Mouse (Mus musculus) hindbrain, embryonic 11.5 days (tissue): Measurements from ENCODE around the gene Cenpj. TPM values are rescaled to one million over a fixed set of nuclear protein-coding genes. Genes with fewer than 3 reads are reported as not detected.

Experiments used
- ATAC-seq: fragments of 200-750 bp; cut with Nextera tagmentation; 2 replicates; pipeline ENCODE4 v1.8.0; 2017; ENCODE audit warnings: mild to moderate bottlenecking, moderate TSS enrichment, moderate library complexity; ENCODE audit not compliant: low FRiP score
- DNase-seq: peaks from one replicate; pipeline ENCODE4 v3.0.0-alpha.2; 2015; ENCODE audit warnings: low spot score
- H3K27ac ChIP-seq: fragments of 300-500 bp; sonication (generic); 2 replicates; pipeline ENCODE4 v1.5.1; 2014; ENCODE audit warnings: mild to moderate bottlenecking, low read depth, low read length
- H3K27me3 ChIP-seq: fragments of 300-500 bp; sonication (generic); 2 replicates; pipeline ENCODE4 v1.6.1; 2014; ENCODE audit warnings: mild to moderate bottlenecking, low read length, moderate library complexity, mixed read lengths; ENCODE audit not compliant: control insufficient read depth, insufficient read depth
- H3K36me3 ChIP-seq: fragments of 300-500 bp; sonication (generic); 2 replicates; pipeline ENCODE4 v1.6.1; 2014; ENCODE audit warnings: mild to moderate bottlenecking, low read length, moderate library complexity, mixed read lengths; ENCODE audit not compliant: control insufficient read depth, insufficient read depth
- H3K4me1 ChIP-seq: fragments of 300-500 bp; sonication (generic); replicated peaks from 2 replicates; pipeline ENCODE4 v1.6.1; 2014; ENCODE audit warnings: low read length, mixed read lengths; ENCODE audit not compliant: control insufficient read depth, insufficient read depth
- H3K4me2 ChIP-seq: fragments of 300-500 bp; sonication (generic); replicated peaks from 2 replicates; pipeline ENCODE4 v1.6.1; 2014; ENCODE audit warnings: mild to moderate bottlenecking, low read depth, low read length
- H3K4me3 ChIP-seq: fragments of 300-500 bp; sonication (generic); 2 replicates; pipeline ENCODE4 v1.5.1; 2014; ENCODE audit warnings: low read depth, low read length
- H3K9ac ChIP-seq: fragments of 300-500 bp; sonication (generic); 2 replicates; pipeline ENCODE4 v1.6.1; 2014; ENCODE audit warnings: low read depth, low read length
- H3K9me3 ChIP-seq: fragments of 300-500 bp; sonication (generic); 2 replicates; pipeline ENCODE4 v1.6.1; 2016; ENCODE audit warnings: low read length; ENCODE audit not compliant: control insufficient read depth
- WGBS: fragments of 180-500 bp; shearing (Covaris S2); extraction: QIAGEN DNeasy Blood & Tissue Kit; methylation state at CpG from one replicate; pipeline ENCODE4 v1.1.7; 2014; 5-methylcytosine and 5-hydroxymethylcytosine counted together
- polyA plus RNA-seq: library from polyadenylated mRNA; unstranded; fragments of >200 nt; fragmentation: Nextera tagmentation; extraction: Ambion mirVana; gene quantifications from 2 replicates; pipeline ENCODE4 v1.2.1, GENCODE M21; 2014

Cenpj gene
- polyA plus RNA-seq, 1 experiment from 2014 or later: 15.8 TPM

GRCm38 (mm10) chr14:56592191-56592590 lies 17.0 kb upstream of the Cenpj start:
- H3K4me1 ChIP-seq: no peaks in the 10 kb centered on the region
- WGBS: 92% methylated on average over 9 of the region's 9 CpGs
- H3K9me3 ChIP-seq: no peaks in the 10 kb centered on the region
- DNase-seq: no peak
- H3K27me3 ChIP-seq: no peaks in the 10 kb centered on the region
- no peaks in the 10 kb centered on the region for H3K36me3 ChIP-seq
- no peak overlapping the region for H3K4me2 ChIP-seq
- no peak overlapping the region for H3K4me3 ChIP-seq
- no peak overlapping the region for H3K9ac ChIP-seq
- ATAC-seq: no peak
- no peak overlapping the region for H3K27ac ChIP-seq

DNA sequence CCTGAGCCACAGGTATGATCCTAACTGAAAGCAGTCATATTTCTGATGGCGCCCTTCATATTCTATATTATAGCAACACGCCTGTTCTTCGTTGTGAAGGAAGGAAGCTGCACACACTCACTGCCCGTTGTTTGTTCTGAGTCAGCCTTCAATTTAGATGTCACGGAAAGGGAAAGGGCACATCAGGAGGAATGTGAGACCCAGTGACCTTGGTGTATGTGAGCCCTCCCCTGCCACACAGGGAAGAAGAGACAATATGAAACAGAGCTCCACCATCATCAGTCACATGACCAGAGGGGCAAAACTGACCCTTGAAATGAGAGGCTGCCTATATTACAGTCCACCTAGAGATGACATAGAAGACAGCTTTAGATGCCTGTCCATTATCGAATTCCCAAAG lies 7.1 kb upstream of the Cenpj start:
- DNase-seq (no peak), ATAC-seq (no peak)
- Histone ChIP-seq H3K4me1 (no peaks in the 10 kb centered on the region), H3K27me3 (no peaks in the 10 kb centered on the region), H3K9me3 (no peaks in the 10 kb centered on the region), H3K4me2 (no peak overlapping the region), H3K27ac (no peak overlapping the region), H3K9ac (no peak overlapping the region), H3K36me3 (no peaks in the 10 kb centered on the region), H3K4me3 (no peak overlapping the region)
- WGBS: 89% methylated on average over 6 of the region's 6 CpGs

GRCm38 (mm10) chr14:56581117-56581516 lies 5.9 kb upstream of the Cenpj start:
- Histone ChIP-seq H3K9me3 (no peaks in the 10 kb centered on the region), H3K27ac (no peak overlapping the region), H3K4me3 (no peak overlapping the region), H3K36me3 (no peaks in the 10 kb centered on the region), H3K27me3 (no peaks in the 10 kb centered on the region), H3K4me2 (no peak overlapping the region), H3K4me1 (no peaks in the 10 kb centered on the region), H3K9ac (no peak overlapping the region)
- 61% methylated on average over 5 of the region's 5 CpGs for WGBS
- no peak for DNase-seq
- ATAC-seq: no peak

- Histone ChIP-seq H3K9ac (no peak overlapping the region), H3K9me3 (no peaks in the 10 kb centered on the region), H3K4me2 (no peak overlapping the region), H3K4me3 (no peak overlapping the region), H3K27ac (no peak overlapping the region), H3K4me1 (no peaks in the 10 kb centered on the region; the same call in 1 of the 2 replicates), H3K36me3 (no peaks in the 10 kb centered on the region), H3K27me3 (no peaks in the 10 kb centered on the region)
- 60% methylated on average over 8 of the region's 8 CpGs for WGBS
- ATAC-seq (no peak), DNase-seq (no peak)
Observed at GRCm38 (mm10) chr14:56579011-56579410, 3.8 kb upstream of the Cenpj start.

GRCm38 (mm10) chr14:56575969-56576901 lies 1.0 kb upstream of the Cenpj start:
- H3K9me3 ChIP-seq: no peaks in the 10 kb centered on the region
- H3K27me3 ChIP-seq: no peaks in the 10 kb centered on the region
- H3K4me3 ChIP-seq: no peak overlapping the region
- no peak for DNase-seq
- ATAC-seq: no peak
- H3K4me1 ChIP-seq: no peaks in the 10 kb centered on the region; the same call in 1 of the 2 replicates
- H3K36me3 ChIP-seq: no peaks in the 10 kb centered on the region
- WGBS: 78% methylated on average over 18 of the region's 18 CpGs
- peak overlapping the region; percentile 67; the same call in 1 of the 2 replicates for H3K4me2 ChIP-seq
- H3K27ac ChIP-seq: no peak overlapping the region
- no peak overlapping the region for H3K9ac ChIP-seq

DNA sequence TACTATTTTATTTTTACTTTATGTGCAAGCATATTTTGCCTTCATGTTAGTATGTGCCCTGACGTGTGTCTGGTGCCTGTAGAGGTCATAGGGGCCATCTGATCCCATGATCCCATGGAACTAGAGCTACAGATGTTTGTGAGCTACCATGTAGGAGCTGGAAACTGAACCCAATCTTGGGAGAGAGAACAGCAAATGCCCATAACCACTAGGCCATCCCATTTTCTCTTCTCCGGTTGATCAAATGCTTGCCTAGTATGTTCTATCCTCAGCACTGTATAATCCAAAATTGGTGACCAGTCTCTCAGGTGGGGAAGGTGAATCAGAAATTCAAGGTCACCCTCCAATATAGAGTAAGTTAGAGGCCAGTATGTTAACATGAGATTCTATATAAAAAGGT lies 2.7 kb downstream of the Cenpj start:
- ATAC-seq (no peak), DNase-seq (peak; percentile 29)
- Histone ChIP-seq H3K4me2 (peak overlapping the region; percentile 49; the same call in 1 of the 2 replicates), H3K27me3 (no peaks in the 10 kb centered on the region), H3K36me3 (no peaks in the 10 kb centered on the region), H3K4me1 (no peaks in the 10 kb centered on the region; the same call in 1 of the 2 replicates), H3K4me3 (peak overlapping the region; percentile 83; the same call in 1 of the 2 replicates), H3K9ac (no peak overlapping the region; the same call in 1 of the 2 replicates), H3K27ac (no peak overlapping the region), H3K9me3 (no peaks in the 10 kb centered on the region)
- WGBS: 70% methylated on average over 2 of the region's 2 CpGs

DNA sequence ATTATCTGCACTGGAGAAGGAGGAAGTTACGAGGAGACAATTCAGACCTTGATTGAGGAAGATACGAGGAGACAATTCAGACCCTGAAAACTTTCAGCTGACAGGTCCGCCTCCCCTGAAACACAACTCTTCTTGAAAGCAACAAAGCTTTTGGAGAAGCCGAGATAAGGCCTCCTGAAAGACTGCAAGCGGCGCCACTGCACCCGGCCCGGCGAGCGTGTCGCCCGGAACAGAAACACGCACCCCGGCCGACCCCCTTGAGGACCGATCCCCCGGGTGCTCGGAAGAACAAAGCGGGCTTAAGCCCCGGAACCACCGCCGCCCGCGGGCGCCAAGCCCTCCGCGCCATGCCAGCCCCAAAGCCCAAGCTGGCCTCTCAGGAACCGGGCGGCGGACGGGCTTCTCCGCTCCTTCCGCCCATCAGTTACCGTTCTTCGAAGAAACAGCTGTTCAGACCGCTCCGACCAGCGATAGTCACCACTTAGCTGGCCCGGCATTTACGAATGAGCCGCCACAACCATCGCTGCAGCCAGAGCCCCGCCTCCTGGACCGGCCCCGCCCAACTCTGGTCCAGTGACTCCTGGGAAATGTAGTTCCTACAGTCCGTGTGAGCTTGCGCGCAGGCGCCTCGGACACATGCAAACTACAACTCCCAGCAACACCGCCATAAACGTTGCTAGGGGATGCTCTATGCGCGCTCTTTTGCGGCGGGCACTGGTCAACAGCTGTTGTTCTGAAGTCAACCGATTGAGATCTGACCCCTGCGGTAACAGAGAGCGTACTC lies 3.7 kb downstream of the Cenpj start:
- peak overlapping the region; percentile 86 for H3K9ac ChIP-seq
- no peaks in the 10 kb centered on the region for H3K9me3 ChIP-seq
- H3K4me1 ChIP-seq: no peaks in the 10 kb centered on the region; the same call in 1 of the 2 replicates
- no peaks in the 10 kb centered on the region for H3K36me3 ChIP-seq
- no peaks in the 10 kb centered on the region for H3K27me3 ChIP-seq
- ATAC-seq (peak; percentile 99), DNase-seq (peak; percentile 96)
- peak overlapping the region; percentile 56 for H3K4me2 ChIP-seq
- peak overlapping the region; percentile 83 for H3K4me3 ChIP-seq
- peak overlapping the region; percentile 81 for H3K27ac ChIP-seq
- WGBS: under 1% methylated on average over 59 of the region's 59 CpGs

DNA sequence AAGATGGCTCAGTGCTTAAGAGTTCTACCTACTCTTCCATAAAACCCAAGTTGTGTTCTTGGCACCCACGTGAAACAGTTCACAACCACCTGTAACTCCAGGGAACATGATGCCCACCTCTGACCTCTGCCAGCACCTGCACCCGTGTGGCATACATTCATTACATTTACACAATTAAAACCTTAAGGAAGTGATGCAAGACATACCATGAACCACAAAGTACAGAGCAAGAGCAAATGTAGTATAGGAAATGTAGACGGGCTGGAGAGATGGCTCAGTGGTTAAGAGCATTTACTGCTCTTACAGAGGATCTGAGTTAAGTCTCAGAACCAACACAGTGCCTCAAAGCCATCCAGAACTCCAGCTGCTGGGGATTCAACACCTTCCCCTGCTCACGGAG lies 6.2 kb downstream of the Cenpj start:
- Histone ChIP-seq H3K4me1 (no peaks in the 10 kb centered on the region), H3K4me3 (no peak overlapping the region), H3K27ac (no peak overlapping the region), H3K36me3 (no peaks in the 10 kb centered on the region), H3K9me3 (no peaks in the 10 kb centered on the region), H3K4me2 (no peak overlapping the region), H3K9ac (no peak overlapping the region), H3K27me3 (no peaks in the 10 kb centered on the region)
- 88% methylated on average over 4 of the region's 4 CpGs for WGBS
- DNase-seq: no peak
- ATAC-seq: no peak
